Mouse (Mus musculus) heart, postnatal 36 days (tissue): ENCODE data around the gene Stmn3. TPM values are rescaled to one million over a fixed set of nuclear protein-coding genes. Genes with fewer than 3 reads are reported as not detected.
A peak's percentile ranks its signal among the peaks of the same experiment; 100 is the strongest.

Source experiments
- DNase-seq, 2 experiments: peaks; one replicate each; pipeline ENCODE4 v3.0.0; 2021 to 2022
- intact Hi-C: fragments of 180-260 bp; cut with DNase I; formaldehyde crosslinking; loops from one replicate; pipeline ENCODE4 v1.15.1; 2025
- total RNA-seq, 2 experiments: library from RNA; stranded (reverse); gene quantifications; 2 replicates each; pipeline ENCODE4 v1.2.3; 2021

Stmn3 gene
- total RNA-seq, 2 experiments from 2014 or later, result 0.38 to 0.53 TPM

DNA sequence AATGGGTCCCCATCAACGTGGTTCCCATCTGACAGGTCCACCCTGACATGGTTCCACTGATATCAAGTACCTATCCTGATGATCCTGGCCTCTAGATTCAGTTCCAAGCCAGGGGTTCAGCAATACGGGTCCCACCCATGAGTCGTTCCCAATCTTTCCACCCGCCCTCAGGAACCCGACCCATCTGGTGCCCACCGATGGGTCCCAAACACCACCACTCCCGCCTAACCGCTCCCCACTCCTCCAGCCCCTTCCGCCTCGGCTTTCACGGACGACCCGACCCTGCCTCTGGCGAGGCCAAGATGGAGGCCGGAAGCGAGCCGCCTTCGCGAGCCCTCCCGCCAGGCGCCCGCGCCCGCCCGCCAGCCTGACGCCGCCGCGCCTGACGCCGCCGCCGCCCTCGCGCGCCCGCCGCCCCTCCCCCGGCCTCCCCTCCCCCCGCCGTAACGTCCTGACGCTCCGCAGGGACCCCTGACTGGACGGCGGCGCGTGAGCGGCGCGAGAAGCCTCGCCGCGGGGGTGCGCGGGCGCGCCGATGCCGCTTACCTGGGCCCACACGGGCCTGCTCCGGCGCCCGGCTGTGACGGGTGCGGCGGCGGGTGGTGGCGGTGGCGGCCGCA lies 26.9 kb downstream of the Stmn3 start:
- DNase-seq, result peak; percentile 82 to 89
- intact Hi-C loops, result no loop called here

DNA sequence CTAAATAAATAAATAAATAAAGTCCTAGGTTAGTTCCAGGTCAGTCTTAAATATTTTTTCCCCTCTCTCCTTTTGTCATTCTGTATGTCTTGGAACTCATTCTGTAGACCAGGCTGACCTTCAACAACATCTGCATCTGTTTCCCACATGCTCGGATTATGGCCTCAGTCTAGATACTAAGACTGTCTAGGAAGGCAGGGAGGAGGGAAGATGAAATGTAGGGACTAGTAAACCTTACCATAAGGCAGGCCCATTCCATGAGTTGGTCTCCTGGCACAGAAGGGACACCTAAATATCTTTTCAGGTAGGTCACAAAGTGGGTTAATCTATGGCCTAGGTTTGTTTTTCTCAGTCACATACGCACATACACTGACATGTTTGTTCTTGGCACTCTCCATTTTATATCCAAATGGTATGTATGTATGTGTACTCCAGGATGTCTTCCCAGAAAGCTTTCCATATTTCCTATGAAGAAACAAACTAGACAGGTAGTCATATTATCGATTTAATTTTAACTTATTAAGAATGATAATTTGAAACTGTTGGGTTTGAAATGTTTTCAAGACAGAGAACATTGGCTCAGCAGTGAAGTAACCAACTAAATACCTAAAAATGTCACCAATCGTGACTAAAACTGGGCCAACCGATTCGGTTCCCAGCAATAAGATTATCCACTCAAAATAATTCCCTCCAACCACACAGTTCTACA lies 27.5 kb downstream of the Stmn3 start:
- intact Hi-C loops, result no loop called here
- DNase-seq, result no peak

GRCm38 (mm10) chr2:181279968-181280367 lies 34.3 kb downstream of the Stmn3 start:
- no peak for DNase-seq
- intact Hi-C loops, result no loop called here

DNA sequence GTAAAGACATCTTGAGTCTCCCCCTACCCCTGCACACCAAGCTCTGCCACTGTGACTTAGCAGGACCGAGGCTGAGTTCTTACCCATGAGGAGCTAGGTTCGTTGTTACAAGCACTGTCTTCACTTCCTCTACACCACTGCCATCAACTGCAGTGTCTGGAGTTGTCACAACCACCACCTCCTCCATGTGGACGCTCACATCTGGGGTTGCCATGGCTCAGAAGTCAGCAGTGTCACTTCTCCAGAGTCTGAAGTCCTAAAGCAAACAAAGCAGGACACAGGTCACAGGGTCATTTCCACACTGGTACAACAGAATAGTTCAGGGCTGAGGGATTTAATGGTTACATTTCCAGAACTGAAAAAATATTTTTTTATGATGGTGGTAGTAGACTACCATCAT lies 36.4 kb downstream of the Stmn3 start:
- intact Hi-C loops, result no loop called here

GRCm38 (mm10) chr2:181276766-181277165 lies 37.5 kb downstream of the Stmn3 start:
- peak in 1 of 2 experiments; percentile 15 for DNase-seq
- intact Hi-C loops, result no loop called here

More for the DNA sequence above, 36.4 kb downstream of the Stmn3 start:
- DNase-seq, result no peak

DNA sequence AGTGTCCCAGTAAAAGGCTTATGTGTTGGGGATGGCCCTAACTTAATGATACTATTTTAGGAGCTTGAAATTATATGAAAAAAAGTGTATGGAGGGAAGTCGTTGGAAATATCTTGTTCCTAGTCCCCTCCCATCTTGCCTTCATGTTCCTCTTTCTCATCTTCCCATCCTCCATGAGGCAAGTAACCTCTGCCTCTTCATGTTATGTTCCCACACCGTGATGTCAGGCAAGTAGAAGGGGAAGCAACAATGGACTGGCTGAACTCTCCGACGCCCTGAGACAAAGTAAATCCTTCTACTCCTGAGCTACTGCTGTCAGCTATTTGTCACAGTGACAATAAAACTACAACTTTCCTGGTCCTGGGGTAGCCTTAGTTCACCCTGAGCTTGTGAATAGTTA lies 39.7 kb downstream of the Stmn3 start:
- intact Hi-C loops, result no loop called here
- no peak for DNase-seq

GRCm38 (mm10) chr2:181273829-181274228 lies 40.5 kb downstream of the Stmn3 start:
- no peak for DNase-seq
- intact Hi-C loops, result no loop called here

- no peak for DNase-seq
- intact Hi-C loops, result no loop called here
These were observed 42.2 kb downstream of the Stmn3 start for GRCm38 (mm10) chr2:181272092-181272491.

GRCm38 (mm10) chr2:181266839-181267238 lies 47.5 kb downstream of the Stmn3 start:
- DNase-seq, result no peak
- intact Hi-C loops, result no loop called here

Other genes starting within 250 kb of the Stmn3 start
- not detected for gene Kcnq2, start 179.2 kb downstream of the Stmn3 start, total RNA-seq
- gene Eef1a2, start 157.5 kb downstream of the Stmn3 start, total RNA-seq, result 1,000 to 10,000 TPM; 1,480 to 1,577 TPM
- gene Ppdpf, start 127.3 kb downstream of the Stmn3 start, total RNA-seq, result 10 to 100 TPM; 49.4 to 52.6 TPM
- gene Ptk6, start 111.7 kb downstream of the Stmn3 start, total RNA-seq, result under 1 TPM in 1 of 2 experiments, not detected in 1; 0.05 TPM
- gene Srms, start 101.3 kb downstream of the Stmn3 start, total RNA-seq, result under 1 TPM; 0.14 to 0.49 TPM
- under 1 TPM in 1 of 2 experiments, not detected in 1; 0.22 TPM for gene Fndc11, start 94.5 kb downstream of the Stmn3 start, total RNA-seq
- gene Helz2, start 72.5 kb downstream of the Stmn3 start, total RNA-seq, result 10 to 100 TPM in 1 of 2 experiments, 1 to 10 TPM in 1; 9.9 to 11.5 TPM
- gene Gmeb2, start 26.5 kb downstream of the Stmn3 start, total RNA-seq, result 1 to 10 TPM; 9.0 to 9.6 TPM
- gene Rtel1, start 5.2 kb upstream of the Stmn3 start, total RNA-seq, result 10 to 100 TPM in 1 of 2 experiments, 1 to 10 TPM in 1; 9.3 to 10.1 TPM
- 10 to 100 TPM; 17.6 to 22.3 TPM for gene Zgpat, start 50.4 kb upstream of the Stmn3 start, total RNA-seq
- 10 to 100 TPM; 52.2 to 55.4 TPM for gene Arfrp1, start 50.9 kb upstream of the Stmn3 start, total RNA-seq
- gene Lime1, start 65.6 kb upstream of the Stmn3 start, total RNA-seq, result 1 to 10 TPM; 5.1 to 6.7 TPM
- gene Zbtb46, start 144.9 kb upstream of the Stmn3 start, total RNA-seq, result 10 to 100 TPM; 12.4 to 12.9 TPM
- not detected for gene Abhd16b, start 178.7 kb upstream of the Stmn3 start, total RNA-seq
- 10 to 100 TPM; 62.9 to 67.7 TPM for gene Tpd52l2, start 182.6 kb upstream of the Stmn3 start, total RNA-seq
- 10 to 100 TPM; 58.4 to 68.6 TPM for gene Dnajc5, start 206.0 kb upstream of the Stmn3 start, total RNA-seq